Mouse (Mus musculus) liver, adult 2 months (tissue): ENCODE data around the gene Dera.

Experiments
- CTCF ChIP-seq: fragments of 200-500 bp; IDR thresholded peaks from 2 replicates; pipeline ENCODE4 v1.5.1; 2011; ENCODE audit warnings: low read depth, low read length, control low read depth
- POLR2A ChIP-seq: fragments of 200-500 bp; IDR thresholded peaks from 2 replicates; pipeline ENCODE4 v1.6.1; 2011; ENCODE audit warnings: low read length, control low read depth; ENCODE audit not compliant: insufficient read depth; ENCODE audit errors: extremely low read depth

GRCm38 (mm10) chr6:137799253-137799652, 44.9 kb downstream of the Dera start:
- TF ChIP-seq CTCF (no peak), POLR2A (no peak)
